Mouse (Mus musculus) intestine, embryonic 15.5 days (tissue): ENCODE results near the gene Morn2. TPM values are rescaled to one million over a fixed set of nuclear protein-coding genes. Genes with fewer than 3 reads are reported as not detected.

Source experiments
- ATAC-seq: fragments of 200-750 bp; cut with Nextera tagmentation; 2 replicates; pipeline ENCODE4 v1.8.0; 2017; ENCODE audit warnings: moderate TSS enrichment, moderate library complexity
- H3K27ac ChIP-seq: fragments of 300-500 bp; sonication (generic); 2 replicates; pipeline ENCODE4 v1.5.1; 2015; ENCODE audit warnings: mild to moderate bottlenecking, inconsistent platforms
- H3K27me3 ChIP-seq: fragments of 300-500 bp; sonication (generic); replicated peaks from 2 replicates; pipeline ENCODE4 v1.6.1; 2015; ENCODE audit warnings: inconsistent platforms
- H3K36me3 ChIP-seq: fragments of 300-500 bp; sonication (generic); 2 replicates; pipeline ENCODE4 v1.6.1; 2015; ENCODE audit warnings: inconsistent platforms
- H3K4me1 ChIP-seq: fragments of 300-500 bp; sonication (generic); replicated peaks from 2 replicates; pipeline ENCODE4 v1.6.1; 2015; ENCODE audit warnings: inconsistent platforms
- H3K4me2 ChIP-seq: fragments of 300-500 bp; sonication (generic); replicated peaks from 2 replicates; pipeline ENCODE4 v1.6.1; 2015; ENCODE audit warnings: mild to moderate bottlenecking, inconsistent platforms
- H3K4me3 ChIP-seq: fragments of 300-500 bp; sonication (generic); replicated peaks from 2 replicates; pipeline ENCODE4 v1.5.1; 2015; ENCODE audit warnings: inconsistent platforms
- H3K9ac ChIP-seq: fragments of 300-500 bp; sonication (generic); 2 replicates; pipeline ENCODE4 v1.6.1; 2015; ENCODE audit warnings: inconsistent platforms
- H3K9me3 ChIP-seq: fragments of 300-500 bp; sonication (generic); 2 replicates; pipeline ENCODE4 v1.6.1; 2016; ENCODE audit warnings: inconsistent platforms
- WGBS: fragments of 180-500 bp; shearing (Covaris S2); methylation state at CpG from one replicate; pipeline ENCODE4 v1.1.7; 2015; 5-methylcytosine and 5-hydroxymethylcytosine counted together
- polyA plus RNA-seq: library from polyadenylated mRNA; unstranded; fragments of >200 nt; fragmentation: Nextera tagmentation; extraction: Ambion mirVana; gene quantifications from 2 replicates; pipeline ENCODE4 v1.2.1, GENCODE M21; 2015

Gene Morn2
- polyA plus RNA-seq, 1 experiment from 2014 or later = 22.4 TPM

GRCm38 (mm10) chr17:80288012-80288411 lies 2.0 kb upstream of the Morn2 start:
- no peaks in the 10 kb centered on the region for H3K9me3 ChIP-seq
- no peaks in the 10 kb centered on the region for H3K27me3 ChIP-seq
- no peak overlapping the region for H3K27ac ChIP-seq
- 63% methylated on average over 6 of the region's 6 CpGs for WGBS
- peaks cover 12% of the 10 kb centered on the region; the same call in 1 of the 2 replicates for H3K4me1 ChIP-seq
- no peak overlapping the region for H3K9ac ChIP-seq
- no peak for ATAC-seq
- H3K36me3 ChIP-seq = no peaks in the 10 kb centered on the region
- no peak overlapping the region for H3K4me2 ChIP-seq
- no peak overlapping the region for H3K4me3 ChIP-seq

- Histone ChIP-seq H3K36me3 (no peaks in the 10 kb centered on the region), H3K4me1 (peaks cover 12% of the 10 kb centered on the region; the same call in 1 of the 2 replicates), H3K4me2 (peak overlapping the region; percentile 63), H3K9ac (peak overlapping the region; percentile 88), H3K27ac (peak overlapping the region; percentile 77), H3K4me3 (peak overlapping the region; percentile 94), H3K9me3 (no peaks in the 10 kb centered on the region), H3K27me3 (no peaks in the 10 kb centered on the region)
- ATAC-seq = no peak
- WGBS = under 1% methylated on average over 30 of the region's 30 CpGs
Measured at GRCm38 (mm10) chr17:80289280-80290073, 526 bp upstream of the Morn2 start.

GRCm38 (mm10) chr17:80291148-80291547 lies 1.1 kb downstream of the Morn2 start:
- H3K4me3 ChIP-seq = no peak overlapping the region
- 21% methylated on average over 2 of the region's 2 CpGs for WGBS
- no peaks in the 10 kb centered on the region for H3K27me3 ChIP-seq
- H3K27ac ChIP-seq = no peak overlapping the region
- no peak overlapping the region for H3K4me2 ChIP-seq
- H3K9me3 ChIP-seq = no peaks in the 10 kb centered on the region
- no peaks in the 10 kb centered on the region for H3K36me3 ChIP-seq
- H3K4me1 ChIP-seq = peaks cover 12% of the 10 kb centered on the region; the same call in 1 of the 2 replicates
- ATAC-seq = no peak
- no peak overlapping the region for H3K9ac ChIP-seq

- ATAC-seq = no peak
- Histone ChIP-seq H3K9ac (no peak overlapping the region), H3K4me3 (no peak overlapping the region), H3K9me3 (no peaks in the 10 kb centered on the region), H3K4me2 (no peak overlapping the region), H3K4me1 (no peaks in the 10 kb centered on the region), H3K27me3 (no peaks in the 10 kb centered on the region), H3K27ac (no peak overlapping the region), H3K36me3 (no peaks in the 10 kb centered on the region)
- 89% methylated on average over 5 of the region's 5 CpGs for WGBS
Measured at GRCm38 (mm10) chr17:80295258-80295657, 5.3 kb downstream of the Morn2 start.

GRCm38 (mm10) chr17:80298844-80299243 lies 8.8 kb downstream of the Morn2 start:
- no peak overlapping the region for H3K9ac ChIP-seq
- H3K4me1 ChIP-seq = no peaks in the 10 kb centered on the region
- H3K27ac ChIP-seq = no peak overlapping the region
- no peak for ATAC-seq
- WGBS = 85% methylated on average over 5 of the region's 5 CpGs
- H3K9me3 ChIP-seq = no peaks in the 10 kb centered on the region
- no peak overlapping the region for H3K4me2 ChIP-seq
- H3K36me3 ChIP-seq = no peaks in the 10 kb centered on the region
- no peaks in the 10 kb centered on the region for H3K27me3 ChIP-seq
- H3K4me3 ChIP-seq = no peak overlapping the region

GRCm38 (mm10) chr17:80307251-80307650 lies 17.2 kb downstream of the Morn2 start, which contains the start of gene Arhgef33:
TSS of gene Arhgef33 (plus strand) at chr17:80307407.
- ATAC-seq = no peak
- Histone ChIP-seq H3K4me1 (no peaks in the 10 kb centered on the region), H3K4me3 (no peak within 1 kb of the TSS), H3K27me3 (no peaks in the 10 kb centered on the region), H3K9me3 (no peaks in the 10 kb centered on the region), H3K4me2 (no peak within 1 kb of the TSS), H3K27ac (no peak within 1 kb of the TSS), H3K9ac (no peak within 1 kb of the TSS), H3K36me3 (no peaks in the 10 kb centered on the region)
- 93% methylated on average over 1 of the region's 1 CpGs for WGBS

GRCm38 (mm10) chr17:80311761-80312160 lies 21.8 kb downstream of the Morn2 start:
- Histone ChIP-seq H3K4me1 (no peaks in the 10 kb centered on the region), H3K4me2 (no peak overlapping the region), H3K9me3 (no peaks in the 10 kb centered on the region), H3K27me3 (no peaks in the 10 kb centered on the region), H3K36me3 (no peaks in the 10 kb centered on the region), H3K27ac (no peak overlapping the region), H3K4me3 (no peak overlapping the region), H3K9ac (no peak overlapping the region)
- ATAC-seq = no peak
- 71% methylated on average over 9 of the region's 9 CpGs for WGBS

GRCm38 (mm10) chr17:80312405-80312804 lies 22.4 kb downstream of the Morn2 start:
- Histone ChIP-seq H3K9ac (no peak overlapping the region), H3K4me1 (no peaks in the 10 kb centered on the region), H3K27me3 (no peaks in the 10 kb centered on the region), H3K4me2 (no peak overlapping the region), H3K9me3 (no peaks in the 10 kb centered on the region), H3K4me3 (no peak overlapping the region), H3K36me3 (no peaks in the 10 kb centered on the region), H3K27ac (no peak overlapping the region)
- no peak for ATAC-seq
- WGBS = 86% methylated on average over 4 of the region's 4 CpGs

GRCm38 (mm10) chr17:80322228-80322627 lies 32.2 kb downstream of the Morn2 start:
- Histone ChIP-seq H3K27ac (no peak overlapping the region), H3K4me3 (no peak overlapping the region), H3K27me3 (no peaks in the 10 kb centered on the region), H3K4me1 (no peaks in the 10 kb centered on the region), H3K9ac (no peak overlapping the region), H3K4me2 (no peak overlapping the region), H3K9me3 (no peaks in the 10 kb centered on the region), H3K36me3 (no peaks in the 10 kb centered on the region)
- ATAC-seq = no peak
- 78% methylated on average over 6 of the region's 6 CpGs for WGBS

- no peak overlapping the region for H3K4me2 ChIP-seq
- no peaks in the 10 kb centered on the region for H3K9me3 ChIP-seq
- no peaks in the 10 kb centered on the region for H3K27me3 ChIP-seq
- ATAC-seq = no peak
- no peaks in the 10 kb centered on the region for H3K4me1 ChIP-seq
- no peak overlapping the region for H3K9ac ChIP-seq
- no peak overlapping the region for H3K4me3 ChIP-seq
- H3K36me3 ChIP-seq = no peaks in the 10 kb centered on the region
- 78% methylated on average over 4 of the region's 4 CpGs for WGBS
- no peak overlapping the region for H3K27ac ChIP-seq
Measured at GRCm38 (mm10) chr17:80323015-80323414, 33.0 kb downstream of the Morn2 start.

GRCm38 (mm10) chr17:80323658-80324057 lies 33.7 kb downstream of the Morn2 start:
- no peaks in the 10 kb centered on the region for H3K27me3 ChIP-seq
- ATAC-seq = no peak
- no peaks in the 10 kb centered on the region for H3K9me3 ChIP-seq
- no peak overlapping the region for H3K9ac ChIP-seq
- no peak overlapping the region for H3K4me2 ChIP-seq
- H3K4me3 ChIP-seq = no peak overlapping the region
- H3K4me1 ChIP-seq = no peaks in the 10 kb centered on the region
- no peaks in the 10 kb centered on the region for H3K36me3 ChIP-seq
- 70% methylated on average over 8 of the region's 8 CpGs for WGBS
- no peak overlapping the region for H3K27ac ChIP-seq

- WGBS = 84% methylated on average over 7 of the region's 7 CpGs
Measured at GRCm38 (mm10) chr17:80324521-80324920, 34.5 kb downstream of the Morn2 start.

GRCm38 (mm10) chr17:80325456-80325855 lies 35.5 kb downstream of the Morn2 start:
- no peak for ATAC-seq
- H3K9me3 ChIP-seq = no peaks in the 10 kb centered on the region
- no peaks in the 10 kb centered on the region for H3K36me3 ChIP-seq
- 59% methylated on average over 5 of the region's 5 CpGs for WGBS
- no peak overlapping the region for H3K4me3 ChIP-seq
- no peak overlapping the region for H3K27ac ChIP-seq
- H3K27me3 ChIP-seq = no peaks in the 10 kb centered on the region
- H3K4me2 ChIP-seq = no peak overlapping the region
- no peaks in the 10 kb centered on the region for H3K4me1 ChIP-seq
- H3K9ac ChIP-seq = no peak overlapping the region

More at GRCm38 (mm10) chr17:80324521-80324920, 34.5 kb downstream of the Morn2 start:
- no peak for ATAC-seq
- Histone ChIP-seq H3K4me2 (no peak overlapping the region), H3K4me1 (no peaks in the 10 kb centered on the region), H3K36me3 (no peaks in the 10 kb centered on the region), H3K27me3 (no peaks in the 10 kb centered on the region), H3K4me3 (no peak overlapping the region), H3K9me3 (no peaks in the 10 kb centered on the region), H3K27ac (no peak overlapping the region), H3K9ac (no peak overlapping the region)
